Mouse (Mus musculus) ES-E14 (cell line): Measurements from ENCODE around the gene Cks1brt. TPM values are rescaled to one million over a fixed set of nuclear protein-coding genes. Genes with fewer than 3 reads are reported as not detected.

ENCODE experiments used
- DNase-seq: peaks from one replicate; pipeline ENCODE4 v3.0.0-alpha.2; 2013; ENCODE audit warnings: low read depth, low spot score
- H3K27ac ChIP-seq: 2 replicates; pipeline ENCODE4 v1.5.1; 2012; ENCODE audit warnings: low read depth, mild to moderate bottlenecking, low read length, moderate library complexity, mixed read lengths; ENCODE audit not compliant: poor library complexity, insufficient read depth, severe bottlenecking
- H3K36me3 ChIP-seq: 2 replicates; pipeline ENCODE4 v1.6.1; 2012; ENCODE audit warnings: mild to moderate bottlenecking, low read length, moderate library complexity, mixed read lengths; ENCODE audit not compliant: control insufficient read depth, poor library complexity, insufficient read depth, severe bottlenecking
- H3K4me1 ChIP-seq, 2 experiments: fragments of 150-350 bp in 1 of 2; sonication (generic) in 1 of 2; 2 replicates each; pipeline ENCODE4 v1.6.1; 2012; ENCODE audit warnings: low read length in 2 of 2, mild to moderate bottlenecking in 1 of 2, mixed read lengths in 1 of 2; ENCODE audit not compliant: control insufficient read depth in 2 of 2, insufficient read depth in 2 of 2, poor library complexity in 1 of 2
- H3K4me3 ChIP-seq, 2 experiments: fragments of 150-350 bp in 1 of 2; sonication (generic) in 1 of 2; 2 replicates each; pipeline ENCODE4 v1.5.1; 2012; ENCODE audit warnings: low read length in 2 of 2, low read depth in 1 of 2, mild to moderate bottlenecking in 1 of 2, mixed read lengths in 1 of 2; ENCODE audit not compliant: insufficient read depth in 1 of 2, poor library complexity in 1 of 2, severe bottlenecking in 1 of 2
- H3K9ac ChIP-seq: 2 replicates; pipeline ENCODE4 v1.6.1; 2012; ENCODE audit warnings: low read depth, mild to moderate bottlenecking, low read length, mixed read lengths; ENCODE audit not compliant: poor library complexity, insufficient read depth, severe bottlenecking
- H3K9me3 ChIP-seq: fragments of 150-350 bp; sonication (generic); 2 replicates; pipeline ENCODE4 v1.6.1; 2012; ENCODE audit warnings: low read depth, mild to moderate bottlenecking, low read length; ENCODE audit not compliant: control insufficient read depth, insufficient read depth
- CHD2 ChIP-seq: IDR thresholded peaks from 2 replicates; pipeline ENCODE4 v1.6.1; 2014; ENCODE audit warnings: mild to moderate bottlenecking, low read depth, low read length, inconsistent platforms
- HCFC1 ChIP-seq: IDR thresholded peaks from 2 replicates; pipeline ENCODE4 v1.6.1; 2012; ENCODE audit warnings: low read length, inconsistent platforms, borderline replicate concordance; ENCODE audit not compliant: insufficient read depth
- MAFK ChIP-seq: IDR thresholded peaks from 2 replicates; pipeline ENCODE4 v1.6.1; 2014; ENCODE audit warnings: mild to moderate bottlenecking, low read depth, low read length, inconsistent platforms; ENCODE audit not compliant: insufficient read depth
- ZC3H11A ChIP-seq: IDR thresholded peaks from 2 replicates; pipeline ENCODE4 v1.6.1; 2012; ENCODE audit warnings: low read depth, mild to moderate bottlenecking, inconsistent platforms, low read length, borderline replicate concordance
- ZNF384 ChIP-seq: IDR thresholded peaks from 2 replicates; pipeline ENCODE4 v1.6.1; 2012; ENCODE audit warnings: low read depth, low read length, inconsistent platforms
- in situ Hi-C, 2 experiments: fragments of 600-800 bp; cut with MboI; formaldehyde crosslinking; loops; one replicate each; pipeline ENCODE4 v1.15.1; 2025; ENCODE audit warnings: low sequenced_read_pairs in 2 of 2, inconsistent platforms in 1 of 2; ENCODE audit not compliant: unreplicated experiment in 2 of 2
- total RNA-seq: library from RNA; depleted of rRNA; stranded (reverse); fragments of 300-350 nt; gene quantifications from 2 replicates; pipeline ENCODE4 v1.2.3, GENCODE M21; 2012; rRNA removed

Cks1brt gene
- total RNA-seq, 1 experiment, result not detected

GRCm38 (mm10) chr8:85171291-85171690 lies 19.6 kb downstream of the Cks1brt start:
- no peaks in the 10 kb centered on the region for H3K4me1 ChIP-seq

GRCm38 (mm10) chr8:85175892-85176291 lies 24.2 kb downstream of the Cks1brt start:
- no peak overlapping the region for H3K27ac ChIP-seq
- in situ Hi-C loops, result no loop called here
- H3K4me1 ChIP-seq, result no peaks in the 10 kb centered on the region
- no peak overlapping the region for H3K4me3 ChIP-seq
- H3K9me3 ChIP-seq, result no peaks in the 10 kb centered on the region
- H3K36me3 ChIP-seq, result no peaks in the 10 kb centered on the region
- DNase-seq, result no peak
- no peak for TF ChIP-seq MAFK
- no peak for TF ChIP-seq HCFC1
- TF ChIP-seq ZNF384, result no peak
- no peak for TF ChIP-seq CHD2
- no peak for TF ChIP-seq ZC3H11A
- H3K9ac ChIP-seq, result no peak overlapping the region

More at GRCm38 (mm10) chr8:85171291-85171690, 19.6 kb downstream of the Cks1brt start:
- no peak overlapping the region for H3K4me3 ChIP-seq
- no peaks in the 10 kb centered on the region for H3K36me3 ChIP-seq
- H3K9ac ChIP-seq, result no peak overlapping the region
- peak; percentile 33 for DNase-seq
- no peak overlapping the region for H3K27ac ChIP-seq
- TF ChIP-seq HCFC1, result no peak
- H3K9me3 ChIP-seq, result no peaks in the 10 kb centered on the region
- in situ Hi-C loops, result no loop called here

GRCm38 (mm10) chr8:85192346-85192745 lies 40.6 kb downstream of the Cks1brt start:
- H3K4me3 ChIP-seq, result no peak overlapping the region
- no peak overlapping the region for H3K9ac ChIP-seq
- no peaks in the 10 kb centered on the region for H3K36me3 ChIP-seq
- H3K27ac ChIP-seq, result no peak overlapping the region
- TF ChIP-seq ZNF384, result no peak
- TF ChIP-seq HCFC1, result no peak
- TF ChIP-seq MAFK, result no peak
- no peak for TF ChIP-seq ZC3H11A
- TF ChIP-seq CHD2, result no peak
- H3K9me3 ChIP-seq, result no peaks in the 10 kb centered on the region
- DNase-seq, result no peak
- in situ Hi-C loops, result no loop called here
- H3K4me1 ChIP-seq, result no peaks in the 10 kb centered on the region

GRCm38 (mm10) chr8:85220220-85220619 lies 68.5 kb downstream of the Cks1brt start:
- TF ChIP-seq ZNF384, result no peak
- TF ChIP-seq MAFK, result no peak
- TF ChIP-seq CHD2, result no peak
- TF ChIP-seq HCFC1, result no peak
- TF ChIP-seq ZC3H11A, result no peak
- no peaks in the 10 kb centered on the region for H3K9me3 ChIP-seq
- no peaks in the 10 kb centered on the region for H3K4me1 ChIP-seq
- H3K9ac ChIP-seq, result no peak overlapping the region
- no peak overlapping the region for H3K27ac ChIP-seq
- no peaks in the 10 kb centered on the region for H3K36me3 ChIP-seq
- H3K4me3 ChIP-seq, result no peak overlapping the region
- in situ Hi-C loops, result no loop called here
- DNase-seq, result no peak

GRCm38 (mm10) chr8:85220992-85221391 lies 69.3 kb downstream of the Cks1brt start:
- peak; percentile 12 for DNase-seq
- TF ChIP-seq ZNF384, result no peak
- TF ChIP-seq CHD2, result no peak
- TF ChIP-seq ZC3H11A, result no peak
- peak; percentile 56; the same call in 1 of the 2 replicates for TF ChIP-seq MAFK
- no peak for TF ChIP-seq HCFC1
- in situ Hi-C loops, result no loop called here

More at GRCm38 (mm10) chr8:85220992-85221391, 69.3 kb downstream of the Cks1brt start:
- no peak overlapping the region for H3K9ac ChIP-seq
- H3K9me3 ChIP-seq, result no peaks in the 10 kb centered on the region
- no peaks in the 10 kb centered on the region for H3K4me1 ChIP-seq
- no peak overlapping the region for H3K27ac ChIP-seq
- H3K36me3 ChIP-seq, result no peaks in the 10 kb centered on the region
- H3K4me3 ChIP-seq, result no peak overlapping the region

Other genes starting within 250 kb of the Cks1brt start
- gene Klf1, start 250.0 kb upstream of the Cks1brt start, total RNA-seq, result 0.31 and 0.53 TPM in 2 replicates
- 23.7 and 29.5 TPM in 2 replicates for gene Dnase2a, start 243.4 kb upstream of the Cks1brt start, total RNA-seq
- 1.4 and 2.5 TPM in 2 replicates for gene Mast1, start 214.6 kb upstream of the Cks1brt start, total RNA-seq
- 0.13 TPM in 1 of 2 replicates, not detected in the other for gene Rtbdn, start 204.9 kb upstream of the Cks1brt start, total RNA-seq
- gene Gm49661, start 182.5 kb upstream of the Cks1brt start, total RNA-seq, result not detected in 2 replicates
- gene Prdx2, start 182.3 kb upstream of the Cks1brt start, total RNA-seq, result 259 and 328 TPM in 2 replicates
- 160 and 174 TPM in 2 replicates for gene Rnaseh2a, start 182.2 kb upstream of the Cks1brt start, total RNA-seq
- gene Junb, start 173.2 kb upstream of the Cks1brt start, total RNA-seq, result 53.8 and 57.6 TPM in 2 replicates
- gene Hook2, start 161.3 kb upstream of the Cks1brt start, total RNA-seq, result 28.6 and 52.9 TPM in 2 replicates
- 0.22 and 0.48 TPM in 2 replicates for gene Best2, start 137.4 kb upstream of the Cks1brt start, total RNA-seq
- 237 and 266 TPM in 2 replicates for gene Asna1, start 126.6 kb upstream of the Cks1brt start, total RNA-seq
- gene Trir, start 125.1 kb upstream of the Cks1brt start, total RNA-seq, result 161 and 181 TPM in 2 replicates
- 88.4 and 101 TPM in 2 replicates for gene Tnpo2, start 115.0 kb upstream of the Cks1brt start, total RNA-seq
- gene Fbxw9, start 91.9 kb upstream of the Cks1brt start, total RNA-seq, result 49.3 and 86.0 TPM in 2 replicates
- not detected in 2 replicates for gene Gm5741, start 83.9 kb upstream of the Cks1brt start, total RNA-seq
- gene Dhps, start 80.2 kb upstream of the Cks1brt start, total RNA-seq, result 54.1 and 63.1 TPM in 2 replicates
- 24.9 and 27.6 TPM in 2 replicates for gene Wdr83os, start 71.2 kb upstream of the Cks1brt start, total RNA-seq
- gene Wdr83, start 70.6 kb upstream of the Cks1brt start, total RNA-seq, result 26.4 and 32.6 TPM in 2 replicates
- 40.2 and 78.2 TPM in 2 replicates for gene Man2b1, start 68.7 kb upstream of the Cks1brt start, total RNA-seq
- 0.58 and 1.0 TPM in 2 replicates for gene Zfp791, start 28.8 kb upstream of the Cks1brt start, total RNA-seq
- gene Olfr371, start 74.1 kb downstream of the Cks1brt start, total RNA-seq, result not detected in 2 replicates
- 60.7 and 105 TPM in 2 replicates for gene Orc6, start 147.7 kb downstream of the Cks1brt start, total RNA-seq
- gene Vps35, start 147.9 kb downstream of the Cks1brt start, total RNA-seq, result 74.8 and 109 TPM in 2 replicates
- 0.11 and 0.22 TPM in 2 replicates for gene Mylk3, start 234.4 kb downstream of the Cks1brt start, total RNA-seq